Mouse (Mus musculus) cerebellum, adult (tissue): ENCODE measurements around the gene Tspo.
A peak's percentile ranks its signal among the peaks of the same experiment; 100 is the strongest.

Experiments
- ATAC-seq: cut with Nextera tagmentation; 2 replicates; pipeline ENCODE4 v1.9.2; 2017; ENCODE audit warnings: mild to moderate bottlenecking, moderate library complexity, mixed read lengths; ENCODE audit not compliant: insufficient number of reproducible peaks, low FRiP score, low TSS enrichment

Gene Tspo

DNA sequence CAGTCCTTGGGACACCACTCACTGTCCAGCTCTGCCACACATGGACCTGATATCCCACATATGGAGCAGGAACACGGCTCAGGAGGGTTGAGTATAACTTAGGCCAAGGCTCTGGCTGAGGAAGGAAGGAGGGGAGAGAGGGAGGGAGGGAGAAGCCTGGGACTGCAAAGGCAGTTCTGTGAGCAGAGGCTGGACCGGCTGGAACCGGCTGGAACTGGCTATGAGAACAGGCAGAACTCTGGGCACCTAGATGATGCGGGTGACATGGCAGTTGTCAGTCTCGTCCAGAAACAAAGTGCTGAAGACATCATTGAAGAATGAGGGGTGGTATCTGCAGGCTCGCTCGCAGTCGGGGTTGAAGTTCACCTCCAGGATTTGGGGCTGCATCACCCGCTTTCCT lies 13.3 kb downstream of the Tspo start:
- no peak for ATAC-seq

DNA sequence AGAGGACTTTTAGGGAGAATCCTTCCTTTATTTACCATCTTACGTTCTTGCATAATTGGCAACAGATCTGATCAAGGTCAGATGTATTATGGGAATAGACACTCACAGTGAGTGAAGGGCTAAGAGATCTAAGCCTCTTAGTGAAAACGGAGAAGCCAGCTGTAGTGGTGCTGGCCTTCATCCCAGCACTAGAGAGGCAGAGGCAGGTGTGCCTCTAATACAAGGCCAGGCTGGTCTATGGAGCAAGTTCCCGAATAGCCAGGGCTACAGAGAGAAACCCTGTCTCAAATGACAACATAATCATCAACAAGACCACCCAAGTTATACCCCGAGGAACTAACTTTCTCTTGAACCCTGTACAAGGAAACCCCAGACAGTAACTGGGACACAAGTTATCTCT lies 19.5 kb downstream of the Tspo start:
- ATAC-seq: no peak

DNA sequence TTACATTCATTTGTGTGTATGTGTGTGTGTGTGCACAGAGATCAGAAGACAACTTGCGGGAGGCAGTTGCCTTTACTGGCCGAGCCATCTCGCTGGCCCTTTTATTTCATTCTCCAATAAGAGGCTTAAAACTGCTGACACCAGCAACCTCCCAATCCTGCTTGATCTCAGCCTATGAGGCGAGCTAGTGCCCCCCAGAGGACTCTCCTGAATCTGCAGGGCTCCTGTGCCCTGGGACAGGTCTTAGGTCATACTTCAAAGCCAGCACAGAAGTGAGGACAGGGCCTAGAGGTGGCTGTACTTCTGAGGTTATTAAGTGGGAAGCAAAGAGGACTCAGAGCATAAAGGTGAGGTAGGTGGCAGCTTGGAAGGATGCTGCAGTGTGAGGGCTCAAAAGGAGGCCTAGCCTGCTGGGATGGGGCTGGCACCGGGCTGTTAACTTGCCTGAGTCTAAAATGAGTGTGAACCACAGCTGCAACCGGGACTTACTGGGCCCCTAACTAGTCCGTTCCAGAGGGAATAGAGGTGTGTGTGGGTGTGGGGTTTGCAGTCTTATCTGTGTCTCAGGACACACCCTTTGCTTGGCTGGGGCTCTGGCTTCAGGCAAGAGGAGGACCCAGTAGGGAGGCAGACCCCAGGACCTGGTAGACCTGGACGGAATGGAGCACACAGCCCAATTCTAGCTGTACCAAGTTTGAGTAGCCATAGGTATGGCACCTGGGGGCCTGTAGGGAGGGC lies 20.2 kb downstream of the Tspo start:
- ATAC-seq: no peak

DNA sequence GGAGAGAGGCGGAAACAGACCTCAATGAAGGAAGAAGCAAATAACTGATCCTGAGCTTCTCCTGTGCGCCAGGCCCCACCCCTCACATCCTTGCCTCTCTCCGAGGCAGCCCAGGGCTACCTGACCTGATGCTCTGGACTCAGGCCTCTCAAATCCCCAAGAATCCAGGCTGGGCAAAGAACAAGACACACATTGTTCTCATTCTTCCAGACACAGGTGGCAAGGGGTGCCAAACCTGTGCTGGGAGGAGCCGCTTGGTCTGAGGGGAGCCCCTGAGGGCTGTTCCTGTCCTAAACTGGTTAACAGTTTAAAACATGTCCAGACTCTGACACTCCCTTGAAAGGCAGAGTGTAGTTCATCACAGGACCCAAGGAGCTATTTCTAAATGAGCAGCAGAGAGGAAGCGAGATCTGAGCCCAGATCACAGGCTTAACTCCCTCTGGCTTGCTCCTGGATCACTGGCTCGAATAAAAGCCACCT lies 21.4 kb downstream of the Tspo start:
- no peak for ATAC-seq

GRCm38 (mm10) chr15:83590841-83591240 lies 27.4 kb downstream of the Tspo start:
- no peak for ATAC-seq

GRCm38 (mm10) chr15:83591758-83592157 lies 28.4 kb downstream of the Tspo start:
- ATAC-seq: no peak

- ATAC-seq: no peak
These were observed 29.1 kb downstream of the Tspo start for GRCm38 (mm10) chr15:83592260-83593188.

DNA sequence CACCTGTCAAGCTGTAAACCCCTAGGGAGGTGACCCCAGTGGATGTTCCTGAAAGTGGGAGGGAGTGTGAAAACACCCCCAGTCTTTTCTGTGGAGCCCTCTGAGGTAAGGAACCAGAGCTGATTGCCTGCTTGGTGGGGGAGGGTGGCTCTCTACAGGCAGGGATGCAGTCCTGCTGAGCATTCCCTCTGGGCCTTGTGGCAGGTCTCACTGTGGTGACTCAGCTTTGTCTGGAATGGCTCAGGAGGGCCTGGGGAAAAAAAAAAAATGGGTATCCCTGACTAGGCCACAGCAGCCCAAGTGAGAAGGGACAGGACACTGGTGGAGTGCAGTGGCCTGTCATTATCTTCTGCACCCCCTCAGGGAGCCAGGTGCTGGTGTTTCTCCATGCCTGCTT lies 29.8 kb downstream of the Tspo start:
- ATAC-seq: no peak

- no peak for ATAC-seq
These were observed 30.5 kb downstream of the Tspo start for GRCm38 (mm10) chr15:83593702-83594512.

DNA sequence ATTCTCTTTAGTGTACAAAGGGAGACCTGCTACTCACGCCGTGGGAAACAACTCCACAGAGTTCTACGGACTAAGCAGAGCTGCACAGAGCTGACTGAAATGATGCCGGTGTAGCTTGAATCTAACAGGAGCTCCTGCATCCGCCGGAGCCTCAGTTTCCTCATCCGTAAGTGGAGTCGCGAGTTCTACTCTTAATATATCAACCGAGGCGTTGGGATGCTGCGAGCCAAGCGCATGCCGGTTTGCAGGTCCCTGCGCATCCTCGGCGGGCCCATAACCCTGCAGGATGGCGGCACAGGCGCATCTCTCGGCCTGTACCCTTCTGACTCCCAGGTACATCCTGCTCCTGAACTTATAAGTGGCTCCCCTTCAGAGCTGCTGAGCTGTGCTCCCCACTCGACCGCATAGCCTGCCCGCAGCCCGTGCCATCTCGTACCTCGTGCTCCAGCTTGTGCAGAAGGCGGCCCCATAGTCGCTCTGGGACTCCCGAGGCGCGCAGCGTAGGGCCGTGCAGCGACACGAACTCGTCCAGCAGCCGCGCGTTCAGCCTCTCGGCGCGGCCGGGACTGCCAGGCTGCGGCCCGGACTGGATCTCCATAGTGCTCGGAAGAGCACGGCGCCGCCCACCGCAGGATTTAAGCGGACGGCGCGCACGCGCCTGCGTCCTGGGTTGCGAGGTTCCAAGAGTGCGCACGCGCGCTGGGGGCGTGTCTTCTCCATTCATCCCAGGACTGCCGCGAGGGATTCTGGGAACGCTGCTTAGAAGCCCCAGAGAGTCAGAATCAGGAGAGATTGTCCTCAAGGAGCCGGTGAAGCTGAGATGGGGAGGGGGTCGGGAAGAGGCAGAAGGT lies 31.3 kb downstream of the Tspo start, which contains the start of gene Ttll12:
Gene Ttll12, minus strand, starts transcription at position 645 of the 851 bp plus-strand sequence.
- peak; percentile 90 for ATAC-seq

DNA sequence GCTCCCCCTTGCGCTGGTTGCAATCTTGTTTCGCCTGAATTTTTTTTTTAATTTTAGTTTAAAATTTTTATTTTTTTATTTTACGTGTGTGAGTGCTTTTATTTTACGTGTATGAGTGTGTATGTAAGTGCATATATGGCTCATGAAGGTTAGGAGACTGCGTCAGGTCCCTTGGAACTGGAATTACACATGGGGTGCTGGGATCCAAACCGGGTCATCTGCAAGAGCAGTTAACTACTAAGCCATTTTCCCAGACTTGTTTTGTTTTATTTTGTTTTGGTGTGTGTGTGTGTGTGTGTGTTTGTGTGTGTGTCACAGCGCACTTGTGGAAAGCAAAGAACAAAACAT lies 31.9 kb downstream of the Tspo start:
- no peak for ATAC-seq

DNA sequence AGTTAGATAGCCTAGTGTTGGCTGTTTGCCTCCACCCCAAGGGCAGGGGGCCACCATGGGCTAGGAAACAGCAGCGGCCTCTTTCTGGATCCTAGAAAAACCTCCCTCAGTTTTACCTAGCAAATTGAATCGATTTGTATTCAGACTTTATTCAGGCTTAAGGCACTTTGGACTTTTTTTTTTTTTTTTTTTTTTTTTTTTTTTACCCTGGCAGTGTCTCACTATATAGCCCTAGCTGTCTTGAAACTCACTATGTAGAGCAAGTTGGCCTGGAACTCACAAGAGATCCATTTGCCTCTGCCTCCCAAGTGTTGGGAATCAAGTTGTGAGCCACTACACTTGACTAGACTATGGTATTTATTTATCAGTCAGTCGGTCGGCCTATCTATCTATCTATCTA lies 33.4 kb downstream of the Tspo start:
- no peak for ATAC-seq

DNA sequence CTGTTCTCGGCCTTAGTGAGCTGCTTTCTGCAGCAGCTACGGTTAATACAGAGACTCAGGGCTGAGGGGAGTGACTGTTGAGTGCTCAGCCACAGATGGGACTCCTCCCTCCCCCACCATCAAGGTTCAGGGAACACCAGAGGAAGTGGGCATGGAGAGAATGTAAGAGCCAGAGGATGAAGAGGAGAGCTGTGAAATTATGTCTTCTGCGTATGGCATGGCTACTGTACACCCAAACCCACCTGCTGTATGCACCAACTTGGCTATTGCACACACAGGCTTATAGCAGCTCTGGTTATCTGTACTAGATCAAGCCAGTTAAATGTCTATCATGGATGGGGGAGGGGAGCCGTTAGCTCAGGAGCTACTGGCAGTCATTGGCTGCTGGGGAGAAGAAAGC lies 37.8 kb downstream of the Tspo start:
- no peak for ATAC-seq

DNA sequence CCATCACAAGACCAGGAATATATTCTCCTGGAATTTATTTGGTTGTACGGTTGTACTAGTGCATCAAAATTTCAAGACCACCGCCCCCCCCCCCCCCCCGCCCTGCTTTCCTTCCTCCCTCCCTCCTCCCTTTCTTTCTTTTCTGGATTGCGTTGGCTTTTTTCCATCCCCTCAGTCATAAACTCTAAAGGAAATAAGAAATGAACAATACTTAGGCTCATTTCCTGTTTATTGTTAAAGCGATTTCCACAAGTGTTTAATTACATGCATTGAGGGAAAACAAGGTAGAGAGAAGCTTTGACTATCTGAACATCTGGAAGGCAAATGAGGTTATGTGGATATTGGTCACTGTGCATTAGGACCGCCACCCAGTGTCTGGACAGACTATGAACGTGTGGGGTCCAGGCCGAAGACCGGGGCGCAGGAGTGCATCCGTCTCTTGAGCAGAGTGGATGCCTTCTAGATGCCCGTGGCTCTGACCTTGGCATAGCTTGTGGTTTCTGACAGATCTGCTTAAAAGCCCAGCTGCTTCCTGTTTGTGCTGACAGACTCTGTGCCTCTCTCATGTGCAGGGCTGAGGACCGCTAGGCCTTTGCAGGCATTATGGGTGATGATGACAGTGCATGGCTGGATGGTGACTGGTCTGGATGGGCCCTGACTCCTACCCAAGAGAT lies 39.1 kb downstream of the Tspo start:
- ATAC-seq: no peak

GRCm38 (mm10) chr15:83603046-83603396 lies 39.6 kb downstream of the Tspo start:
- no peak for ATAC-seq

DNA sequence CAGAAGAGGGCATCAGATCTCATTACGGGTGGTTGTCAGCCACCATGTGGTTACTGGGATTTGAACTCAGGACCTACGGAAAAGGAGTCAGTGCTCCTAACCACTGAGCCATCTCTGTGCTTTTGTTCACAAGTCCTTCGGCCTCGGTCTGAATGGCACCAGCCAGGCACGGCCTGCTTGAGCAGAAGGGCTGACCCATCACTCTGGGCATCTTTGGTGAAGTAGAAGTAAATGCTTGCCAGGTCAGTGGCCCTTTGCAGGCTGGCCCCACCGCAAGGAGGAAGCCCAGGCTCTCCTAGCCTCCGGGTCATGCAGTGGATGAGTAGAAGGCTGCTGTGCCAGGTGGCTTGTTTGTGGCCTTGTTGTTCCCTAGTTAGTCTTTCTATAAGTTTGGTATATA lies 40.0 kb downstream of the Tspo start:
- no peak for ATAC-seq

- no peak for ATAC-seq
These were observed 42.8 kb downstream of the Tspo start for GRCm38 (mm10) chr15:83606216-83606615.

GRCm38 (mm10) chr15:83606700-83607099 lies 43.3 kb downstream of the Tspo start:
- ATAC-seq: no peak

- ATAC-seq: peak; percentile 43; the same call in 1 of the 2 replicates
These were observed 43.9 kb downstream of the Tspo start for GRCm38 (mm10) chr15:83607115-83607802.
